Mouse (Mus musculus): ENCODE measurements around the gene Pakap.

DNA sequence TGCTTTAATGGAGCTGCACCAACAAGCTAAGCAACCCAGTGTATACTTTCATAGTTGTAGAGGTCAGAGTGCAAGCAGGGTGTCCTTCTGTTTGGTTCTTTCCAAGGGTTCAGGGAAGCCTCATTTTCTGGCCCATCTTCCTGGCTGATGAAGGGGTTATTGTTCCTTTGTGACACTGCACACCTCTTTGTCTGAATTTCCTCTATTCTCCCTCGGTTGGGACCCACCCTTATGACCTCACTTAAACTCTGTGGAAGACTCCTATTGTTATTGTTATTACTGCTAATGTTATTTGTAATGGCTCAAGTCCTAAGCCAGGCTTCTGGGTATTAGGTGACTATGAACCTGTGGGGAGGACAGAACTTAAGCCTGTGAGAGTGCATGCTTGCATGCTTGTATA lies 273.9 kb downstream of the Pakap start:
- no peak for TF ChIP-seq GATA1 (IDR thresholded peaks at IDR 0.05; ENCODE audit: low read length)
- TF ChIP-seq TAL1 (IDR thresholded peaks at IDR 0.05; ENCODE audit: low read length), result no peak

All from erythroblast, embryonic 14.5 days (primary cell).